23 mouse cellular contexts compared by ENCODE assay signal in the genomic region with DNA sequence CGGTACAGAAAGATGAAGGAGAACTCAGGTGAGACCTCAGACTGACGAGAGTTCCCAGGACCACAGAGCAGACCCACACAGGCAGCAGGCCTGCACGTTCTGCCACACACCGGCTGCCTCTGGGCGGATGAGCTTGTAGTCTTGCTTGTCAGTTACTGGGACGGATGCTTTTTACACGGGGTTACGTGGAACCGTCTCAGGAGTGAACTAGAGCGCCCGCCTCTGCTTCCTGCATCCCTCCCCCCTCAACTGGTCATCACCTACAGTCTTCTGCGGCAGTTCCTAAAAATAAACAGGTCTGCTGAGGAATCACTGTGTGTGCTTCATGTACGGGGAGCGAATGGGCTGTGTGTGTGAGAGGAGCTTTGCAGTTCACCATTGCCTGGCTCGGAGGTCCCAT. TPM values are rescaled to one million over a fixed set of nuclear protein-coding genes. Genes with fewer than 3 reads are reported as not detected.
A peak's percentile ranks its signal among the peaks of the same experiment; 100 is the strongest.
DNase-seq lines count a peak whose midpoint lies in the region; ATAC-seq and TF ChIP-seq lines count a peak whose summit lies in the region.
"Had no signal": no experiment of that assay in that cellular context is flagged by ENCODE, and none has a peak within 500 bp of the region (broad histone marks: within the 10 kb centered on the region; RNA-seq: fewer than 3 reads in every experiment).

No protein-coding gene starts in this region.

- H3K27ac ChIP-seq in heart, embryonic 13.5 days (replicated peaks): 0 out of 2 replicates have a peak overlapping the region, but pooled peaks have one; percentile 32
- no peak overlapping the region for H3K27ac ChIP-seq in ES-E14 (ENCODE audit: insufficient read depth, low read depth, low read length, poor library complexity, severe bottlenecking)
- H3K27ac ChIP-seq: embryonic facial prominence, embryonic 15.5 days; hindbrain, embryonic 13.5 days; intestine, embryonic 15.5 days; limb, embryonic 12.5 days; liver, embryonic 13.5 days; neural tube, embryonic 13.5 days had no signal

- no peak for ATAC-seq in heart, embryonic 13.5 days (ENCODE audit: extremely low read depth, insufficient number of reproducible peaks, low FRiP score, low TSS enrichment)
- ATAC-seq: forebrain, postnatal 0 days; intestine, embryonic 15.5 days; Patski had no signal

- WGBS in heart, embryonic 13.5 days: 62% methylated on average over 15 of the region's 15 CpGs

- peaks cover 53% of the 10 kb centered on the region for H3K4me1 ChIP-seq in heart, embryonic 13.5 days
- H3K4me1 ChIP-seq in ES-E14 (ENCODE audit: control insufficient read depth in 2 of 2, insufficient read depth in 2 of 2, low read length in 2 of 2, poor library complexity in 1 of 2): peaks cover 0 to 7% of the 10 kb centered on the region in 2 experiments; a peak in 2 of 4 replicates
- H3K4me1 ChIP-seq: limb, embryonic 12.5 days had no signal

- in situ Hi-C loops in ES-E14 (cut with MboI; ENCODE audit: low sequenced_read_pairs in 2 of 2, unreplicated experiment in 2 of 2): no loop called here

- H3K27me3 ChIP-seq in heart, embryonic 13.5 days (replicated peaks): no peaks in the 10 kb centered on the region
- H3K27me3 ChIP-seq: embryonic facial prominence, embryonic 15.5 days; hindbrain, embryonic 13.5 days; intestine, embryonic 15.5 days; limb, embryonic 12.5 days; liver, embryonic 13.5 days; neural tube, embryonic 13.5 days; Patski had no signal

- H3K4me2 ChIP-seq in heart, embryonic 13.5 days: peak overlapping the region; percentile 29
- H3K4me2 ChIP-seq: embryonic facial prominence, embryonic 15.5 days; hindbrain, embryonic 13.5 days; intestine, embryonic 15.5 days; limb, embryonic 12.5 days; liver, embryonic 13.5 days; lung, embryonic 14.5 days; neural tube, embryonic 13.5 days had no signal

- peak overlapping the region; percentile 29; the same call in 1 of the 2 replicates for H3K9ac ChIP-seq in heart, embryonic 13.5 days
- H3K9ac ChIP-seq in ES-E14 (ENCODE audit: insufficient read depth, low read depth, low read length, poor library complexity, severe bottlenecking): 0 out of 2 replicates have a peak overlapping the region, but pooled peaks have one; percentile 13
- H3K9ac ChIP-seq: embryonic facial prominence, embryonic 15.5 days; forebrain, postnatal 0 days; hindbrain, embryonic 13.5 days; intestine, embryonic 15.5 days; limb, embryonic 12.5 days; liver, embryonic 13.5 days; lung, embryonic 14.5 days; neural tube, embryonic 13.5 days had no signal

- H3K4me3 ChIP-seq in heart, embryonic 13.5 days: no peak overlapping the region
- H3K4me3 ChIP-seq in ES-E14 (ENCODE audit: insufficient read depth in 1 of 2, low read depth in 1 of 2, low read length in 2 of 2, poor library complexity in 1 of 2, severe bottlenecking in 1 of 2): no peak overlapping the region
- H3K4me3 ChIP-seq: embryonic facial prominence, embryonic 15.5 days; hindbrain, embryonic 13.5 days; intestine, embryonic 15.5 days; limb, embryonic 12.5 days; liver, embryonic 13.5 days; neural tube, embryonic 13.5 days had no signal

- H3K9me3 ChIP-seq in heart, embryonic 13.5 days: no peaks in the 10 kb centered on the region
- H3K9me3 ChIP-seq in ES-E14 (ENCODE audit: control insufficient read depth, insufficient read depth, low read depth, low read length): no peaks in the 10 kb centered on the region; the same call in 1 of the 2 replicates
- H3K9me3 ChIP-seq: embryonic facial prominence, embryonic 15.5 days; hindbrain, embryonic 13.5 days; intestine, embryonic 15.5 days; limb, embryonic 12.5 days; liver, embryonic 13.5 days; neural tube, embryonic 13.5 days had no signal

- peaks cover 74% of the 10 kb centered on the region for H3K36me3 ChIP-seq in heart, embryonic 13.5 days
- peaks cover 34% of the 10 kb centered on the region for H3K36me3 ChIP-seq in ES-E14 (ENCODE audit: control insufficient read depth, insufficient read depth, low read length, poor library complexity, severe bottlenecking)

- no peak for DNase-seq in heart, adult 8-10 months (ENCODE audit: low spot score)
- peak; percentile 59 for DNase-seq in CD4-positive helper T cell, adult 2 months (ENCODE audit: low read depth, low spot score)
- DNase-seq in ES-E14 (ENCODE audit: low read depth, low spot score): no peak
- DNase-seq in thymus, postnatal 0 days (ENCODE audit: low spot score): peak; percentile 70
- DNase-seq in layer of hippocampus, postnatal 25 days (ENCODE audit: extremely low spot score in 1 of 2, low spot score in 1 of 2): no peak
- no peak for DNase-seq in kidney, postnatal 4 days
- no peak for DNase-seq in cerebellum, postnatal 4 days (ENCODE audit: low spot score in 2 of 2)
- DNase-seq: adrenal gland, postnatal 25 days; B cell, adult 2 months; cerebellum, adult 11-12 months; forebrain, postnatal 0 days; gastrocnemius, postnatal 36 days; liver, embryonic 13.5 days; lung, embryonic 14.5 days; lung, postnatal 36 days; right cerebral cortex, adult 18-20 months had no signal

TF ChIP-seq in ES-E14, 5 proteins besides CTCF, POLR2A, EP300 and RAD21:
- no peak for TF ChIP-seq ZNF384 (IDR thresholded peaks at IDR 0.05; ENCODE audit: low read depth, low read length)
- no peak for TF ChIP-seq MAFK (IDR thresholded peaks at IDR 0.05; ENCODE audit: insufficient read depth, low read depth, low read length)
- TF ChIP-seq HCFC1 (IDR thresholded peaks at IDR 0.05; ENCODE audit: borderline replicate concordance, insufficient read depth, low read length): no peak
- TF ChIP-seq CHD2 (IDR thresholded peaks at IDR 0.05; ENCODE audit: low read depth, low read length): no peak
- TF ChIP-seq ZC3H11A (IDR thresholded peaks at IDR 0.05; ENCODE audit: borderline replicate concordance, low read depth, low read length): no peak
TF ChIP-seq in ES-E14: peak in this region for 0.

RNA-seq across cellular contexts. Expression of a gene that starts 24.7 kb away (rescaled TPM):
- polyA plus RNA-seq in heart, embryonic 13.5 days (2015; fragmentation: Nextera tagmentation; extraction: Ambion mirVana): 9.2 and 9.5 TPM in 2 replicates
- total RNA-seq in heart, adult 8-10 months (2022): 10 to 100 TPM; 19.3 to 30.9 (median 28.2) TPM
- total RNA-seq in ES-E14 (2012; rRNA removed): 16.9 and 19.5 TPM in 2 replicates
- polyA plus RNA-seq in thymus, postnatal 0 days (2015; fragmentation: Nextera tagmentation; extraction: Ambion mirVana): 24.1 and 26.0 TPM in 2 replicates
- 10 to 100 TPM; 11.9 to 12.8 TPM for total RNA-seq in layer of hippocampus, postnatal 25 days (2021)

Comparison
In these comparisons a context has a peak if more than half of its experiments do, and no peak if none do; other contexts are left out.
1. DNase-seq: peak in CD4-positive helper T cell, adult 2 months (single experiment) and thymus, postnatal 0 days (single experiment); none in heart, adult 8-10 months (single experiment), ES-E14 (single experiment), layer of hippocampus, postnatal 25 days (0 of 2), kidney, postnatal 4 days (0 of 2) and cerebellum, postnatal 4 days (0 of 2).